Mouse (Mus musculus): ENCODE data around the gene Mgea5. TPM values are rescaled to one million over a fixed set of nuclear protein-coding genes. Genes with fewer than 3 reads are reported as not detected.

The Mgea5 gene
- polyA plus RNA-seq, 1 experiment from 2014 or later = 62.3 TPM

- DNase-seq (ENCODE audit: low spot score) = no peak
- peaks cover 49% of the 10 kb centered on the region for H3K4me1 ChIP-seq
- H3K27ac ChIP-seq (replicated peaks) = no peak overlapping the region
- WGBS = 63% methylated on average over 5 of the region's 5 CpGs
- H3K36me3 ChIP-seq (replicated peaks) = no peaks in the 10 kb centered on the region
- no peak overlapping the region for H3K4me3 ChIP-seq
- peaks cover 99% of the 10 kb centered on the region for H3K27me3 ChIP-seq (replicated peaks; ENCODE audit: low read depth, poor library complexity, severe bottlenecking)
- H3K9me3 ChIP-seq = no peaks in the 10 kb centered on the region
Measured at GRCm38 (mm10) chr19:45734191-45734590, 49.4 kb downstream of the Mgea5 start.

DNA sequence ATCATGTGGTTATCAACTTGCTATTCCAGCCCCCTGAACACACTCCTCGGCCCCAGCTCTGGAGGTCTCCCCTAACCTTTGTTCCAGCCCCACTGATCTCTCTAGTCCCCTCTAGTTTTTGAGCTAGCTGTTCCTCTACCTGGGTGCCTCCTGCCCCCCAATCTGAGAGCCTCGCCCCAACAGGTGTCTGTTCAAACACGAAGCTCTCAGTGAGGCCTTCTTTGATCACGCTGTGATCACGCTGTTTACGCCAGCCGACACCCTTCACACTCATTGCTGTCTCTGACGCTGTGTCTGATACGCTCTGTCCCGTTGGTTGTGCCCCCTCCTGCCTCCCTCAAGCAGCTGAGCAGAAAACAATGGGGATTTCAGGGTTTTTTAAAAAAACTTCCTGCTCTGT, 50.1 kb downstream of the Mgea5 start:
- H3K4me3 ChIP-seq = no peak overlapping the region
- no peaks in the 10 kb centered on the region for H3K9me3 ChIP-seq
- no peaks in the 10 kb centered on the region for H3K36me3 ChIP-seq (replicated peaks)
- no peak overlapping the region for H3K27ac ChIP-seq (replicated peaks)
- H3K4me1 ChIP-seq = peaks cover 46% of the 10 kb centered on the region
- peaks cover 99% of the 10 kb centered on the region for H3K27me3 ChIP-seq (replicated peaks; ENCODE audit: low read depth, poor library complexity, severe bottlenecking)
- no peak for DNase-seq (ENCODE audit: low spot score)
- WGBS = 13% methylated on average over 10 of the region's 10 CpGs

DNA sequence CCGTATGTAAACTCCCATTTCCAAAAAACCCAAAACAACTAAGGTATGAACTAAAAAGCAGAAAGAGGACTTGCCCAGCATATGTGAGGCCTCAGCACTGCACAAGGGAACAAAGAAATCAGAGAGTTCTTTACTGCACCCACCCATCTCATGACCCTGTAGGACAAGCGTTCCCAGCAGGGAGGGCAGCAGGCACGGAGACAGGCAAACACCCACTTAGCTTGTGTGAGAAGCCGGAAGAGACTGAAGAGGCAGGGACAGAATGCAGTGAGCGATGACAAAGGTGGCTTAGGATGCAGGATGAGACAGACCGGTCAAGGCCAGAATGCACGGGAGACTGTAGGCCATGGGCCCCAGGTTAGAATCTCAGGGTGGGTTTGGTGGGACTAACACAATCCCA, 52.0 kb downstream of the Mgea5 start:
- H3K36me3 ChIP-seq (replicated peaks) = no peaks in the 10 kb centered on the region
- WGBS = 83% methylated on average over 7 of the region's 7 CpGs
- no peak overlapping the region for H3K27ac ChIP-seq (replicated peaks)
- H3K9me3 ChIP-seq = no peaks in the 10 kb centered on the region
- DNase-seq (ENCODE audit: low spot score) = no peak
- H3K4me1 ChIP-seq = peaks cover 34% of the 10 kb centered on the region
- H3K27me3 ChIP-seq (replicated peaks; ENCODE audit: low read depth, poor library complexity, severe bottlenecking) = peaks cover 95% of the 10 kb centered on the region
- H3K4me3 ChIP-seq = no peak overlapping the region

GRCm38 (mm10) chr19:45730042-45730441, 53.6 kb downstream of the Mgea5 start:
- DNase-seq (ENCODE audit: low spot score) = no peak
- H3K27ac ChIP-seq (replicated peaks) = no peak overlapping the region
- 74% methylated on average over 8 of the region's 8 CpGs for WGBS
- H3K9me3 ChIP-seq = no peaks in the 10 kb centered on the region
- H3K4me1 ChIP-seq = peaks cover 38% of the 10 kb centered on the region
- H3K36me3 ChIP-seq (replicated peaks) = no peaks in the 10 kb centered on the region
- H3K27me3 ChIP-seq (replicated peaks; ENCODE audit: low read depth, poor library complexity, severe bottlenecking) = peaks cover 92% of the 10 kb centered on the region
- no peak overlapping the region for H3K4me3 ChIP-seq

GRCm38 (mm10) chr19:45727231-45727630, 56.4 kb downstream of the Mgea5 start:
- H3K4me1 ChIP-seq = peaks cover 25% of the 10 kb centered on the region
- H3K27me3 ChIP-seq (replicated peaks; ENCODE audit: low read depth, poor library complexity, severe bottlenecking) = peaks cover 73% of the 10 kb centered on the region
- DNase-seq (ENCODE audit: low spot score) = no peak
- no peaks in the 10 kb centered on the region for H3K9me3 ChIP-seq
- H3K36me3 ChIP-seq (replicated peaks) = no peaks in the 10 kb centered on the region
- no peak overlapping the region for H3K27ac ChIP-seq (replicated peaks)
- WGBS = 73% methylated on average over 10 of the region's 10 CpGs
- no peak overlapping the region for H3K4me3 ChIP-seq

- peaks cover 25% of the 10 kb centered on the region for H3K4me1 ChIP-seq
- H3K4me3 ChIP-seq = peak overlapping the region; percentile 36
- H3K36me3 ChIP-seq (replicated peaks) = no peaks in the 10 kb centered on the region
- WGBS = 25% methylated on average over 14 of the region's 14 CpGs
- H3K27me3 ChIP-seq (replicated peaks; ENCODE audit: low read depth, poor library complexity, severe bottlenecking) = peaks cover 70% of the 10 kb centered on the region
- peak overlapping the region; percentile 57 for H3K27ac ChIP-seq (replicated peaks)
- DNase-seq (ENCODE audit: low spot score) = peak; percentile 85
- no peaks in the 10 kb centered on the region for H3K9me3 ChIP-seq
Measured at GRCm38 (mm10) chr19:45725677-45726277, 57.9 kb downstream of the Mgea5 start.

- Histone ChIP-seq H3K36me3 (replicated peaks) (no peaks in the 10 kb centered on the region), H3K27me3 (replicated peaks; ENCODE audit: low read depth, poor library complexity, severe bottlenecking) (peaks cover 72% of the 10 kb centered on the region)
- 67% methylated on average over 5 of the region's 5 CpGs for WGBS
Measured at GRCm38 (mm10) chr19:45722188-45722587, 61.4 kb downstream of the Mgea5 start.

GRCm38 (mm10) chr19:45718286-45718685, 65.4 kb downstream of the Mgea5 start:
- H3K36me3 ChIP-seq (replicated peaks) = no peaks in the 10 kb centered on the region
- no peaks in the 10 kb centered on the region for H3K9me3 ChIP-seq
- WGBS = 81% methylated on average over 3 of the region's 3 CpGs
- DNase-seq (ENCODE audit: low spot score) = no peak
- H3K27ac ChIP-seq (replicated peaks) = 0 out of 2 replicates have a peak overlapping the region, but pooled peaks have one; percentile 70
- peaks cover 72% of the 10 kb centered on the region for H3K27me3 ChIP-seq (replicated peaks; ENCODE audit: low read depth, poor library complexity, severe bottlenecking)
- H3K4me3 ChIP-seq = peak overlapping the region; percentile 43; the same call in 1 of the 2 replicates
- peaks cover 37% of the 10 kb centered on the region for H3K4me1 ChIP-seq

More at GRCm38 (mm10) chr19:45722188-45722587, 61.4 kb downstream of the Mgea5 start:
- no peak for DNase-seq (ENCODE audit: low spot score)
- H3K9me3 ChIP-seq = no peaks in the 10 kb centered on the region
- no peak overlapping the region for H3K4me3 ChIP-seq
- H3K4me1 ChIP-seq = peaks cover 38% of the 10 kb centered on the region
- H3K27ac ChIP-seq (replicated peaks) = no peak overlapping the region

GRCm38 (mm10) chr19:45717493-45718220, 66.0 kb downstream of the Mgea5 start:
- peak; percentile 69 for DNase-seq (ENCODE audit: low spot score)
- H3K36me3 ChIP-seq (replicated peaks) = no peaks in the 10 kb centered on the region
- H3K27ac ChIP-seq (replicated peaks) = peak overlapping the region; percentile 70
- H3K9me3 ChIP-seq = no peaks in the 10 kb centered on the region
- peaks cover 76% of the 10 kb centered on the region for H3K27me3 ChIP-seq (replicated peaks; ENCODE audit: low read depth, poor library complexity, severe bottlenecking)
- peaks cover 34% of the 10 kb centered on the region for H3K4me1 ChIP-seq
- WGBS = 5% methylated on average over 16 of the region's 16 CpGs
- peak overlapping the region; percentile 43 for H3K4me3 ChIP-seq

GRCm38 (mm10) chr19:45708704-45709103, 74.9 kb downstream of the Mgea5 start:
- DNase-seq (ENCODE audit: low spot score) = no peak
- no peaks in the 10 kb centered on the region; the same call in 1 of the 2 replicates for H3K9me3 ChIP-seq
- H3K36me3 ChIP-seq (replicated peaks) = no peaks in the 10 kb centered on the region
- no peak overlapping the region for H3K27ac ChIP-seq (replicated peaks)
- peaks cover 8% of the 10 kb centered on the region for H3K4me1 ChIP-seq
- WGBS = 75% methylated on average over 3 of the region's 3 CpGs
- 0 out of 2 replicates have a peak, but pooled peaks cover 17% of the 10 kb centered on the region for H3K27me3 ChIP-seq (replicated peaks; ENCODE audit: low read depth, poor library complexity, severe bottlenecking)
- no peak overlapping the region for H3K4me3 ChIP-seq

Other genes with a start within 250 kb of the Mgea5 start
- gene Poll, start 223.3 kb downstream of the Mgea5 start, polyA plus RNA-seq (2016; fragmentation: Nextera tagmentation; extraction: Ambion mirVana) = 23.3 and 23.8 TPM in 2 replicates
- 50.3 and 50.8 TPM in 2 replicates for gene Gm17018, start 223.2 kb downstream of the Mgea5 start, polyA plus RNA-seq (2016; fragmentation: Nextera tagmentation; extraction: Ambion mirVana)
- 4.2 and 4.7 TPM in 2 replicates for gene Fbxw4, start 123.5 kb downstream of the Mgea5 start, polyA plus RNA-seq (2016; fragmentation: Nextera tagmentation; extraction: Ambion mirVana)
- 36.9 and 43.2 TPM in 2 replicates for gene Fgf8, start 40.9 kb downstream of the Mgea5 start, polyA plus RNA-seq (2016; fragmentation: Nextera tagmentation; extraction: Ambion mirVana)
- 12.0 and 12.4 TPM in 2 replicates for gene Npm3, start 34.2 kb downstream of the Mgea5 start, polyA plus RNA-seq (2016; fragmentation: Nextera tagmentation; extraction: Ambion mirVana)
- gene Kcnip2, start 32.2 kb upstream of the Mgea5 start, polyA plus RNA-seq (2016; fragmentation: Nextera tagmentation; extraction: Ambion mirVana) = 0.44 and 0.67 TPM in 2 replicates
- 18.4 and 19.1 TPM in 2 replicates for gene Armh3, start 214.7 kb upstream of the Mgea5 start, polyA plus RNA-seq (2016; fragmentation: Nextera tagmentation; extraction: Ambion mirVana)
- gene Hps6, start 219.7 kb upstream of the Mgea5 start, polyA plus RNA-seq (2016; fragmentation: Nextera tagmentation; extraction: Ambion mirVana) = 4.4 and 5.0 TPM in 2 replicates